Mouse (Mus musculus) C2C12 (cell line): ENCODE measurements at regions not wholly inside any gene's neighbourhood (a gene's known extent, or its start where the extent isn't known, plus 50 kb on each side); places are given as distances from the start of the nearest gene placed in this dataset.

ENCODE experiments used
- CTCF ChIP-seq: IDR thresholded peaks from one replicate; pipeline ENCODE4 v1.5.1; 2011; ENCODE audit not compliant: control insufficient read depth, insufficient read depth, insufficient read length
- MYOG ChIP-seq: IDR thresholded peaks from one replicate; pipeline ENCODE4 v1.6.1; 2011; ENCODE audit not compliant: control insufficient read depth, insufficient read length; ENCODE audit errors: extremely low read depth

GRCm38 (mm10) chr6:100482572-100482971 lies 188.4 kb downstream of the Shq1 start:
- no peak for TF ChIP-seq CTCF
- no peak for TF ChIP-seq MYOG
